Mouse (Mus musculus) inflammation-experienced regulatory T-cells (primary cell): ENCODE results near the gene 4930523C07Rik. TPM values are rescaled to one million over a fixed set of nuclear protein-coding genes. Genes with fewer than 3 reads are reported as not detected.

ENCODE experiments used
- polyA plus RNA-seq, 2 experiments: library from polyadenylated mRNA; unstranded; fragments of 100-300 nt; shearing (Covaris generic); gene quantifications; one replicate each; pipeline ENCODE4 v1.2.1; 2017

Gene 4930523C07Rik
- polyA plus RNA-seq, result 100 to 1,000 TPM; 258 to 404 TPM

GRCm38 (mm10) chr1:160044237-160045021 is at the start of gene 4930523C07Rik:
Gene 4930523C07Rik, plus strand, starts transcription at chr1:160044382.

Other genes starting within 250 kb of the 4930523C07Rik start
- gene Tnn, start 109.2 kb downstream of the 4930523C07Rik start, polyA plus RNA-seq, result under 1 TPM in 1 of 2 experiments, not detected in 1; 0.06 TPM
- gene Mrps14, start 150.8 kb downstream of the 4930523C07Rik start, polyA plus RNA-seq, result 100 to 1,000 TPM; 157 to 191 TPM
- 100 to 1,000 TPM; 106 to 166 TPM for gene Cacybp, start 168.5 kb downstream of the 4930523C07Rik start, polyA plus RNA-seq